Mouse (Mus musculus): Measurements from ENCODE around the gene Zfand4.

DNA sequence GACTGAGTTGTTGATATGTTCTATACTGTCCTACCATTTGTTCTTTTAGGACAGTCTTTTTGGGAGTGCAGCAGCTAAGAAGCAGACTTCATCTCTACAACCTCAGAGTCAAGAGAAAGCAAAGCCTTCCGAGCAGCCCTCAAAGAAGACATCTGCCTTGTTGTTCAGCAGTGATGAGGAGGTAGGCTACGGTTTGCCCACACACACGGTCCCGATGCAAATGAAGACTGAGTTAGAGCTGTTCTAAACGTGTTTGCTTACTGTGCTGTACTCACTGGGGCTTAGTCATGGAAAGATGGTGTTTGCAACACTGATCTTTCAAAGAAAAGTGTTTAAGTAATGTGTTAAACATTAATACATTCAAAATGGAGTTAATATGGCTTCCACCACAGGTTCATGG is 25.9 kb upstream of the Zfand4 start:
- TF ChIP-seq CTCF (IDR thresholded peaks at IDR 0.05; ENCODE audit: borderline replicate concordance, extremely low read depth, insufficient read depth, insufficient read length) (no peak), POLR2A (IDR thresholded peaks at IDR 0.05; ENCODE audit: borderline replicate concordance, extremely low read depth, insufficient read depth, insufficient read length, poor library complexity, severe bottlenecking) (no peak)

Data from brain, embryonic 14.5 days (tissue).